Mouse (Mus musculus) MEL (cell line): ENCODE results near the gene Shisa9.
"Not testable (repeated sequence)": the region's sequence is repeated elsewhere in the genome, so short reads cannot be mapped to it uniquely, and the experiment has no call there.

Source experiments
- CHD1 ChIP-seq: IDR thresholded peaks from 2 replicates; pipeline ENCODE4 v1.6.1; 2012; ENCODE audit warnings: low read depth, mild to moderate bottlenecking, inconsistent platforms, low read length, improper control_type of control experiment
- CTCF ChIP-seq, 3 experiments: IDR thresholded peaks in 2 of 3; conservative IDR thresholded peaks in 1 of 3; 2 replicates each; pipeline ENCODE4 v1.5.1; 2011 to 2012; ENCODE audit warnings: low read length in 3 of 3, low read depth in 2 of 3, mild to moderate bottlenecking in 2 of 3, improper control_type of control experiment in 1 of 3, inconsistent platforms in 1 of 3, mixed read lengths in 1 of 3, moderate library complexity in 1 of 3; ENCODE audit not compliant: control insufficient read depth in 1 of 3, insufficient read depth in 1 of 3, poor library complexity in 1 of 3, severe bottlenecking in 1 of 3
- ETS1 ChIP-seq: IDR thresholded peaks from 2 replicates; pipeline ENCODE4 v1.6.1; 2012; ENCODE audit warnings: low read depth, mild to moderate bottlenecking, inconsistent platforms, low read length, improper control_type of control experiment, moderate library complexity
- GATA1 ChIP-seq: IDR thresholded peaks from 2 replicates; pipeline ENCODE4 v1.6.1; 2011; ENCODE audit warnings: low read depth, low read length, improper control_type of control experiment
- POLR2A ChIP-seq, 2 experiments: IDR thresholded peaks; 2 replicates each; pipeline ENCODE4 v1.6.1; 2011 to 2012; ENCODE audit warnings: low read length in 2 of 2, mild to moderate bottlenecking in 2 of 2, control low read depth in 1 of 2, improper control_type of control experiment in 1 of 2, low read depth in 1 of 2, moderate library complexity in 1 of 2; ENCODE audit not compliant: control insufficient read depth in 1 of 2, insufficient read depth in 1 of 2, poor library complexity in 1 of 2
- SIN3A ChIP-seq: IDR thresholded peaks from 2 replicates; pipeline ENCODE4 v1.6.1; 2012; ENCODE audit warnings: low read length, improper control_type of control experiment, inconsistent platforms
- UBTF ChIP-seq: IDR thresholded peaks from 2 replicates; pipeline ENCODE4 v1.6.1; 2012; ENCODE audit warnings: low read depth, mild to moderate bottlenecking, inconsistent platforms, low read length, improper control_type of control experiment, moderate library complexity, borderline replicate concordance; ENCODE audit not compliant: insufficient read depth
- ZKSCAN1 ChIP-seq: IDR thresholded peaks from 2 replicates; pipeline ENCODE4 v1.6.1; 2012; ENCODE audit warnings: low read depth, mild to moderate bottlenecking, inconsistent platforms, low read length, improper control_type of control experiment, moderate library complexity
- ZNF384 ChIP-seq: IDR thresholded peaks from 2 replicates; pipeline ENCODE4 v1.6.1; 2012; ENCODE audit warnings: low read depth, mild to moderate bottlenecking, inconsistent platforms, low read length, improper control_type of control experiment

- not testable (repeated sequence) for TF ChIP-seq POLR2A (IDR thresholded peaks at IDR 0.05; ENCODE audit: control insufficient read depth in 1 of 2, insufficient read depth in 1 of 2, low read depth in 1 of 2, low read length in 2 of 2, poor library complexity in 1 of 2); CTCF (IDR thresholded peaks at IDR 0.05 in 2 of 3, conservative IDR thresholded peaks at IDR 0.05 in 1 of 3; ENCODE audit: control insufficient read depth in 1 of 3, insufficient read depth in 1 of 3, low read depth in 2 of 3, low read length in 3 of 3, poor library complexity in 1 of 3, severe bottlenecking in 1 of 3); ZNF384; SIN3A; GATA1; CHD1; ETS1; UBTF; ZKSCAN1
These were observed 17.1 kb upstream of the Shisa9 start for GRCm38 (mm10) chr16:11966810-11967209.
